Mouse (Mus musculus) brain, embryonic 14.5 days (tissue): ENCODE measurements around the gene Snapc4.

ENCODE experiments used
- CTCF ChIP-seq: fragments of 200-500 bp; IDR thresholded peaks from 2 replicates; pipeline ENCODE4 v1.5.1; 2012; ENCODE audit warnings: inconsistent platforms, mild to moderate bottlenecking, moderate library complexity, borderline replicate concordance; ENCODE audit not compliant: insufficient read depth, insufficient read length; ENCODE audit errors: extremely low read depth
- POLR2A ChIP-seq: fragments of 200-500 bp; IDR thresholded peaks from 2 replicates; pipeline ENCODE4 v1.6.1; 2012; ENCODE audit warnings: mild to moderate bottlenecking, inconsistent platforms, borderline replicate concordance; ENCODE audit not compliant: poor library complexity, insufficient read depth, insufficient read length, severe bottlenecking; ENCODE audit errors: extremely low read depth

GRCm38 (mm10) chr2:26418120-26418519 is 37.7 kb upstream of the Snapc4 start:
- no peak for TF ChIP-seq POLR2A
- no peak for TF ChIP-seq CTCF
